Mouse (Mus musculus): ENCODE measurements around the gene Ugt1a10. TPM values are rescaled to one million over a fixed set of nuclear protein-coding genes. Genes with fewer than 3 reads are reported as not detected.

Gene Ugt1a10
- total RNA-seq, 2 experiments from 2014 or later: not detected

- no peak for DNase-seq (ENCODE audit: low spot score in 2 of 2)
Observed at GRCm38 (mm10) chr1:88250023-88250422, 194.8 kb downstream of the Ugt1a10 start.

GRCm38 (mm10) chr1:88253106-88253505 is 197.9 kb downstream of the Ugt1a10 start:
- no peak for DNase-seq (ENCODE audit: low spot score in 2 of 2)

GRCm38 (mm10) chr1:88253540-88253939 is 198.4 kb downstream of the Ugt1a10 start:
- no peak for DNase-seq (ENCODE audit: low spot score in 2 of 2)

- DNase-seq (ENCODE audit: low spot score in 2 of 2): no peak
Observed at GRCm38 (mm10) chr1:88254793-88255465, 199.7 kb downstream of the Ugt1a10 start.

GRCm38 (mm10) chr1:88255466-88255857 is 200.3 kb downstream of the Ugt1a10 start:
- no peak for DNase-seq (ENCODE audit: low spot score in 2 of 2)

GRCm38 (mm10) chr1:88255989-88256754 is 201.0 kb downstream of the Ugt1a10 start:
- DNase-seq (ENCODE audit: low spot score in 2 of 2): no peak

GRCm38 (mm10) chr1:88256886-88257663 is 201.9 kb downstream of the Ugt1a10 start:
- DNase-seq (ENCODE audit: low spot score in 2 of 2): no peak

- DNase-seq (ENCODE audit: low spot score in 2 of 2): no peak
Observed at GRCm38 (mm10) chr1:88257681-88258080, 202.5 kb downstream of the Ugt1a10 start.

- no peak for DNase-seq (ENCODE audit: low spot score in 2 of 2)
Observed at GRCm38 (mm10) chr1:88258361-88258760, 203.2 kb downstream of the Ugt1a10 start.

- DNase-seq (ENCODE audit: low spot score in 2 of 2): no peak
Observed at GRCm38 (mm10) chr1:88258881-88259642, 203.9 kb downstream of the Ugt1a10 start.

GRCm38 (mm10) chr1:88259643-88260024 is 204.4 kb downstream of the Ugt1a10 start:
- no peak for DNase-seq (ENCODE audit: low spot score in 2 of 2)

GRCm38 (mm10) chr1:88260114-88260513 is 204.9 kb downstream of the Ugt1a10 start:
- no peak for DNase-seq (ENCODE audit: low spot score in 2 of 2)

- DNase-seq (ENCODE audit: low spot score in 2 of 2): no peak
Observed at GRCm38 (mm10) chr1:88260604-88261377, 205.6 kb downstream of the Ugt1a10 start.

GRCm38 (mm10) chr1:88261706-88262105 is 206.5 kb downstream of the Ugt1a10 start:
- no peak for DNase-seq (ENCODE audit: low spot score in 2 of 2)

- no peak for DNase-seq (ENCODE audit: low spot score in 2 of 2)
Observed at GRCm38 (mm10) chr1:88262255-88262654, 207.1 kb downstream of the Ugt1a10 start.

GRCm38 (mm10) chr1:88262961-88263360 is 207.8 kb downstream of the Ugt1a10 start:
- DNase-seq (ENCODE audit: low spot score in 2 of 2): no peak

- no peak for DNase-seq (ENCODE audit: low spot score in 2 of 2)
Observed at GRCm38 (mm10) chr1:88263778-88264177, 208.6 kb downstream of the Ugt1a10 start.

GRCm38 (mm10) chr1:88264237-88264868 is 209.2 kb downstream of the Ugt1a10 start:
- no peak for DNase-seq (ENCODE audit: low spot score in 2 of 2)

GRCm38 (mm10) chr1:88264869-88265240 is 209.7 kb downstream of the Ugt1a10 start:
- DNase-seq (ENCODE audit: low spot score in 2 of 2): no peak

GRCm38 (mm10) chr1:88266123-88266522 is 210.9 kb downstream of the Ugt1a10 start:
- DNase-seq (ENCODE audit: low spot score in 2 of 2): no peak

Measured in left cerebral cortex, adult 18-20 months (tissue).